Mouse (Mus musculus): Measurements from ENCODE around the gene Dcst2. TPM values are rescaled to one million over a fixed set of nuclear protein-coding genes. Genes with fewer than 3 reads are reported as not detected.
A peak's percentile ranks its signal among the peaks of the same experiment; 100 is the strongest.

Dcst2 gene
- polyA plus RNA-seq (2014; fragmentation: Nextera tagmentation; extraction: Ambion mirVana): 0.10 TPM in 1 of 2 replicates, not detected in the other

DNA sequence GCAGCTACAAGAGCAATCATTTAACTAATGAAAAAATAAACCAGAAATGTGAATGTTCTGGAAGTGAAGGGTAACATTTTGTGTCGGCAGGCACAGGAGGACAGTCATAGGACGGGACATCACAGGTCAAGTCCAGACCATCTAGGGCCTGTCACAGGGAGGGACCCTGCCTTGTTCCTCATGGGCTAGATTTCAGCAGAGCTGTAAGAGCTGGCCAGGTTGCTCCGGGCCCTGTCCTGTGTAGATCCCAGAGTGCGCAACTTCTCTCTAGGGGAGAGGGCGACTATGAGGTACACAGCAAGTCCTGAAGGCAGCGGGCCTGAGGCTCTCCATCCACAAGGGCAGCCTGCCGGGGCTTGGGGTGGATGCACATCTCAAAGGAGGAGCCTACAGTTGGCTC is at the start of gene Dcst2:
TSS of gene Dcst2 (plus strand) at position 301 of the 400 bp plus-strand sequence.
- DNase-seq (ENCODE audit: low spot score) (no peak), ATAC-seq (replicated peaks; ENCODE audit: low FRiP score) (no peak)
- no peak within 1 kb of the TSS for H3K9ac ChIP-seq (ENCODE audit: low read depth, low read length)
- H3K27ac ChIP-seq (ENCODE audit: low read depth, low read length): no peak within 1 kb of the TSS
- H3K4me2 ChIP-seq: no peak within 1 kb of the TSS
- H3K9me3 ChIP-seq (ENCODE audit: control insufficient read depth, low read length): no peaks in the 10 kb centered on the region
- H3K4me3 ChIP-seq (ENCODE audit: low read depth, low read length): no peak within 1 kb of the TSS
- no peaks in the 10 kb centered on the region for H3K36me3 ChIP-seq (ENCODE audit: control insufficient read depth, insufficient read depth, low read length)
- 79% methylated on average over 7 of the region's 7 CpGs for WGBS
- peaks cover 5% of the 10 kb centered on the region for H3K27me3 ChIP-seq (replicated peaks; ENCODE audit: control insufficient read depth, insufficient read depth, low read length)
- H3K4me1 ChIP-seq (replicated peaks; ENCODE audit: control insufficient read depth, insufficient read depth, low read length): no peaks in the 10 kb centered on the region

DNA sequence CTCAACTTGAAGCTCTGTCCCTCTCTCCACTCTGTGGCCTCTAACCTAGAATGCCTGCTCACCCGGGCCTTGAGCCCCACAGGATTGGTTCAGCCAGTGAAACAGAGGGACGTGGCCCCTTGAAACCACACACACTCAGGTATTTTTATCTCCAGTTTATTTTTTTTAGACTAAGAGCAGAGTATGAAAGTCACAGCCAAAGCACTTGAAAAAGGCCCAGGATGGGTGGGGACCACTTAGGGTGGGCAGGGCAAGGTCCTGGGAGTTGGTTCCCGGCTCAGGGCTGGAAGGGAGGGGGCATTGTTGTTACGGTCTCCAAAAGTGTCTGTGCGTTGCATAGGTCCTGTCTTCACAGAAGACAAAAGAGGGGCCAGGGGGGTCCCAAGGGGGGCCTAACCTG is 47.4 kb upstream of the Dcst2 start:
- no peaks in the 10 kb centered on the region for H3K36me3 ChIP-seq (ENCODE audit: control insufficient read depth, insufficient read depth, low read length)
- no peak overlapping the region for H3K4me2 ChIP-seq
- WGBS: 74% methylated on average over 5 of the region's 5 CpGs
- no peak overlapping the region for H3K4me3 ChIP-seq (ENCODE audit: low read depth, low read length)
- H3K9ac ChIP-seq (ENCODE audit: low read depth, low read length): no peak overlapping the region
- peaks cover 36% of the 10 kb centered on the region for H3K27me3 ChIP-seq (replicated peaks; ENCODE audit: control insufficient read depth, insufficient read depth, low read length)
- H3K27ac ChIP-seq (ENCODE audit: low read depth, low read length): no peak overlapping the region; the same call in 1 of the 2 replicates
- DNase-seq (ENCODE audit: low spot score): no peak
- peaks cover 12% of the 10 kb centered on the region for H3K4me1 ChIP-seq (replicated peaks; ENCODE audit: control insufficient read depth, insufficient read depth, low read length)
- ATAC-seq (replicated peaks; ENCODE audit: low FRiP score): no peak
- H3K9me3 ChIP-seq (ENCODE audit: control insufficient read depth, low read length): no peaks in the 10 kb centered on the region

DNA sequence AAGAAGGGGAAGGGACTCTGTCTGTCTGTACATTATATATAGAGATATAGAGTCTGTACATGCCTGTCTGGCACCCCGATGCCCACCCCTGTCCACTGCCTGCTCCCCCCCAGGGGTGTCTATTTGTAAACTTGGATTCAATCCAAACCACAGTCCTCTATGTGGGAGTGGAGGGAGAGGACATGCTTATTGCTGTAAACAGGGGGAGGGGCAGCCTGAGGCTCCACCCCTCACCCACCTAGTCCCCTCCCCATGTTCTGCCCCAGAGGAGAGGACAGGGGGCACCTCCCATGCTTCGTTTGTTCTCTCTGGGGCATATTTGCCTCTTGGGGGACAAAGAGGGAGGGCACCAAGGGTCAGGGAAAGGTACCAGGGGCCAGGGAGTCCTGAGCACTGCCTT is 47.0 kb upstream of the Dcst2 start:
- Histone ChIP-seq H3K36me3 (ENCODE audit: control insufficient read depth, insufficient read depth, low read length) (no peaks in the 10 kb centered on the region), H3K27me3 (replicated peaks; ENCODE audit: control insufficient read depth, insufficient read depth, low read length) (peaks cover 40% of the 10 kb centered on the region), H3K27ac (ENCODE audit: low read depth, low read length) (no peak overlapping the region), H3K4me1 (replicated peaks; ENCODE audit: control insufficient read depth, insufficient read depth, low read length) (peaks cover 15% of the 10 kb centered on the region), H3K9me3 (ENCODE audit: control insufficient read depth, low read length) (no peaks in the 10 kb centered on the region), H3K4me2 (peak overlapping the region; percentile 61), H3K4me3 (ENCODE audit: low read depth, low read length) (no peak overlapping the region), H3K9ac (ENCODE audit: low read depth, low read length) (no peak overlapping the region)
- ATAC-seq (replicated peaks; ENCODE audit: low FRiP score) (no peak), DNase-seq (ENCODE audit: low spot score) (no peak)
- 46% methylated on average over 2 of the region's 2 CpGs for WGBS

DNA sequence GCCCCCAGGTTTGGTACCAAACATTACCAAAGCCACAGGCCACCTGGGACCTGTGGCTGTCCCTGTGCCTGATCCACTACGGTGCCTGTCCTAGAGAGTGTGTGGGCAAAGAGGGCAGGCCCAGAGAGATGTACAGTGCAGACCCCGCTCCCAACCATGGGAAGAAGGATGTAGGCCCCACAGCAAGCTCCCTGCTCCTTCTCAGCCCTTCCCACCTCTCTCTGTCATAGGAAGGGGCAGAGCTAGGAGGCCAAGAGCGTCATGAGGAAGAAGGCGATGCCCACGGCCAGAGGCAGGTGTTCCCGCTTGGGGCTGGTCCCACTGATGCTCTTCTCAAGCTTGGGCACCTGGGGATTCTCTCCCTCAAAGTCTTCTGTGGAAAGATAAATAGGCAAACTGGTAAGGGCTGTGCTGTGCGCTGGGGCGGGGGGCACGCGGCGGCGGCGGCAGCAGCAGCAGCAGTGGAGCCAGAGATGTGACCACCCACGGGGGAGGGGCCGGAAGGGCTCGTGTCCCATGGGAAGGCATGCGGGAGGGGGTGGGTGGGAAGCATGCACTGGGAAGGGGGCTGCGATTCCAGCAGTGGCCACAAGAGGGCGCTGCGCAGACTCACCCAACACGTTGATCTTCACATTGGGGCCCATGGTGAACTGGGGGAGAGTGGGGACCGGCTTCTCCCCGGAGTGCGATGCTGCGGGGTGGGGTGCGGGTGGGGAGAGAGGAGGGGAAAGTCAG is 46.4 kb upstream of the Dcst2 start:
- Histone ChIP-seq H3K36me3 (ENCODE audit: control insufficient read depth, insufficient read depth, low read length) (no peaks in the 10 kb centered on the region), H3K9me3 (ENCODE audit: control insufficient read depth, low read length) (no peaks in the 10 kb centered on the region), H3K27me3 (replicated peaks; ENCODE audit: control insufficient read depth, insufficient read depth, low read length) (peaks cover 46% of the 10 kb centered on the region), H3K27ac (ENCODE audit: low read depth, low read length) (no peak overlapping the region), H3K4me2 (peak overlapping the region; percentile 61), H3K9ac (ENCODE audit: low read depth, low read length) (peak overlapping the region; percentile 2; the same call in 1 of the 2 replicates), H3K4me1 (replicated peaks; ENCODE audit: control insufficient read depth, insufficient read depth, low read length) (peaks cover 20% of the 10 kb centered on the region), H3K4me3 (ENCODE audit: low read depth, low read length) (peak overlapping the region; percentile 38)
- ATAC-seq (replicated peaks; ENCODE audit: low FRiP score) (no peak; the same call in 1 of the 2 replicates), DNase-seq (ENCODE audit: low spot score) (peak; percentile 85)
- WGBS: 9% methylated on average over 24 of the region's 26 CpGs

DNA sequence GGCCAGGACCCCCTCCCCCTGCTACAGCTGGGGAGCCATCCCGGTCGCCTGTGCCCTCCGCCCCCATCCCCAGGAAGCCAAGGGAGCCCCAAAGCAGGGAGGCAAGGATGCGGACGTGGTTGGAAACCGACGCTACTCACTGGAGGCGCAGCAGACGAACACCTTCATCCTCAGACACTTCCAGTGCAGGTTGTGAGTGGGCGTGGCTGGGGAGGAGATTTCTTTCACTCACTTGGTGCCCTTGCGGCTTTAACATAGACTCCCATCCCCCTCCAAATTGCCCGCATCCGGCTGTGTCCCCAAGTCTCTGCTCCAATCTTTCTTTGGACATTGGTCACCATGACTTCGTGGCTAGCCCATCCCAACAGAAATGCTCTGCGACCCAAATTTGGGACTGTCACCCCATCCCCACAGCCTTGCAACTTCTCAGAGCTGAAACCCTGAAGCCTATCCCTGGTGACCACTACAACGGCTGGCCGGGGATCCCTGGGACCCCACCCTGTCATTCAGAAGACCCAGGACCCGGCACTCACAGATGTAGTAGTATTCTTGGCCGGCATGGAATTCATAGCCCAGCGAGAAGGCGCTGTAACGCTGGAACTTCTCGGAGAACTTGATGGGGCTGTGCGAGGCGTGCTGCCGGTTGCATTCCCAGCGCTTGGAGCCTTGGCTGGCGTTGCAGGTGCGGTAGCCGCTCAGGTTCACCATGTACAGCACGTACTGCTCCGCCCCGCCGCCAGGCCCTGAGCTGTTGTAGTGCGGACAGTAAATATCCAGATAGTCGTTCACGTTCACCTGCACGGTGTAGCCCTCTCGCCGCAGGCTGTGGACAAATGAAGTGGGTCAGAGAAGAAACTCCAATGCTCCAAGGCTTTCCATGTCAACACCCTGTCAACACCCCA is 45.6 kb upstream of the Dcst2 start:
- Histone ChIP-seq H3K4me1 (replicated peaks; ENCODE audit: control insufficient read depth, insufficient read depth, low read length) (peaks cover 27% of the 10 kb centered on the region), H3K4me2 (peak overlapping the region; percentile 61), H3K27ac (ENCODE audit: low read depth, low read length) (no peak overlapping the region), H3K9ac (ENCODE audit: low read depth, low read length) (no peak overlapping the region; the same call in 1 of the 2 replicates), H3K9me3 (ENCODE audit: control insufficient read depth, low read length) (no peaks in the 10 kb centered on the region), H3K4me3 (ENCODE audit: low read depth, low read length) (peak overlapping the region; percentile 38), H3K36me3 (ENCODE audit: control insufficient read depth, insufficient read depth, low read length) (no peaks in the 10 kb centered on the region), H3K27me3 (replicated peaks; ENCODE audit: control insufficient read depth, insufficient read depth, low read length) (peaks cover 54% of the 10 kb centered on the region)
- 21% methylated on average over 40 of the region's 40 CpGs for WGBS
- DNase-seq (ENCODE audit: low spot score) (no peak), ATAC-seq (replicated peaks; ENCODE audit: low FRiP score) (no peak)

DNA sequence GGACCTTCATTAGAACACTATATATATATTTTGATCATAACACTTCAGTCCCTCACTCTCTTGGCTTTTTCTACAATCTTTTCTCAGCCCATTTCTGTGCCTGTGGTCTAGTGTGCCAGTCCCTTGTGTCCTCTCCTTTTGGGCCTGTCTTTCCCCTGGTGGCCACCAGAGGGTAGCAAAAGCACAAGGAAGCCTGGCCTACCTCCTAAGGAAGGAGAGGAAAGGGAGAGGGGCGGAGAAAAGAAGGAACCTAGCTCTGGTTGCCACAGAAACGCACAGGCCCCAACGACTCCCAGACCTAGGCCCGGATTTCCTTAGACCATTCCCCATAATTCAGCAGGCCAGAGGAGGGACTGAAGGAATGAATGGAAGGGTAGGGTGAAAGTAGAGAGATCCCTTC is 44.9 kb upstream of the Dcst2 start:
- ATAC-seq (replicated peaks; ENCODE audit: low FRiP score): peak; percentile 42; the same call in 1 of the 2 replicates
- no peak overlapping the region for H3K27ac ChIP-seq (ENCODE audit: low read depth, low read length)
- H3K4me2 ChIP-seq: 0 out of 2 replicates have a peak overlapping the region, but pooled peaks have one; percentile 11
- no peak overlapping the region for H3K4me3 ChIP-seq (ENCODE audit: low read depth, low read length)
- H3K27me3 ChIP-seq (replicated peaks; ENCODE audit: control insufficient read depth, insufficient read depth, low read length): peaks cover 60% of the 10 kb centered on the region
- no peaks in the 10 kb centered on the region for H3K9me3 ChIP-seq (ENCODE audit: control insufficient read depth, low read length)
- no peak overlapping the region for H3K9ac ChIP-seq (ENCODE audit: low read depth, low read length)
- H3K4me1 ChIP-seq (replicated peaks; ENCODE audit: control insufficient read depth, insufficient read depth, low read length): peaks cover 34% of the 10 kb centered on the region
- peak; percentile 66 for DNase-seq (ENCODE audit: low spot score)
- WGBS: 5% methylated on average over 4 of the region's 4 CpGs
- H3K36me3 ChIP-seq (ENCODE audit: control insufficient read depth, insufficient read depth, low read length): no peaks in the 10 kb centered on the region

DNA sequence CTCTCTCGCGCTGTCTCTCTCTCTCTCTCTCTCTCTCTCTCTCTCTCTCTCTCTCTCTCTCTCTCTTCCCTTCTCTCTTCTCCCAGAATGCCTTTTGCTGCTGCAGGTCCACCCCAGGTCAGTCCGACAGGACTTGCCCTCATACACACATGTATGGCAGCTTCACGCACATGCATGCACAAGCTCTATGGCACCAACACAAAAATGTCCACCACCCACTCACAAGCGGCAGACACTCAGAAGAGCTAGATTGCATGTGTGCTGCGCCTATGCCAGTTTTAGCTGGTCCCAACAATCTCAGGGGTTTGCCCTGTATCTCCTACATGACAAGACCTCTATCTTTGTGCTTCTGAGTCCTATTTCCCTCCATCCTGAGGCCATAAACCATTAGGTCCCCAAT is 44.5 kb upstream of the Dcst2 start:
- peaks cover 65% of the 10 kb centered on the region for H3K27me3 ChIP-seq (replicated peaks; ENCODE audit: control insufficient read depth, insufficient read depth, low read length)
- DNase-seq (ENCODE audit: low spot score) (no peak), ATAC-seq (replicated peaks; ENCODE audit: low FRiP score) (no peak)
- no peak overlapping the region for H3K27ac ChIP-seq (ENCODE audit: low read depth, low read length)
- H3K9me3 ChIP-seq (ENCODE audit: control insufficient read depth, low read length): no peaks in the 10 kb centered on the region
- 57% methylated on average over 6 of the region's 6 CpGs for WGBS
- peaks cover 38% of the 10 kb centered on the region for H3K4me1 ChIP-seq (replicated peaks; ENCODE audit: control insufficient read depth, insufficient read depth, low read length)
- H3K36me3 ChIP-seq (ENCODE audit: control insufficient read depth, insufficient read depth, low read length): no peaks in the 10 kb centered on the region
- no peak overlapping the region for H3K9ac ChIP-seq (ENCODE audit: low read depth, low read length)
- no peak overlapping the region for H3K4me2 ChIP-seq
- no peak overlapping the region for H3K4me3 ChIP-seq (ENCODE audit: low read depth, low read length)

DNA sequence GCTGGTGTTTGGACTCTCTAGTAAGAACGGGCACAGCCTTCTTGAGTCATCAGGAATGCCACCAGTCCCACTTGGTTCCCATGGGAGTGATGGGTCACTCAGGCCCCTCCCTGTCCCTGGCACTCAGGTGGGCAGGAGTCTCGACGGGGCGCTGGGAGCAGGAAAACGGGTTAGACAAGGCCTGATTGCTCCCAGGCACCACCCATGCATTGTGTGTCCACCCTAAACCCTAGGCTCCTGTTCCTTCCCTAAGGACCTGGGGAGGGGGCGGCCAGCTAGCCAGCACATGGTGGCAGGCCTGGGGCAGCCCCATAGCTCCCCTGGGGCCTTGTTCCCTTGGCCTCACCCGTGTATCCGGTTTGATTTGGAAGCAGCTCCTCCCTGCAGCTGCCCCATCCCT is 43.5 kb upstream of the Dcst2 start:
- no peak overlapping the region for H3K4me2 ChIP-seq
- peaks cover 43% of the 10 kb centered on the region for H3K4me1 ChIP-seq (replicated peaks; ENCODE audit: control insufficient read depth, insufficient read depth, low read length)
- no peak for DNase-seq (ENCODE audit: low spot score)
- WGBS: 69% methylated on average over 8 of the region's 8 CpGs
- H3K36me3 ChIP-seq (ENCODE audit: control insufficient read depth, insufficient read depth, low read length): no peaks in the 10 kb centered on the region
- no peak overlapping the region for H3K4me3 ChIP-seq (ENCODE audit: low read depth, low read length)
- H3K9ac ChIP-seq (ENCODE audit: low read depth, low read length): no peak overlapping the region
- H3K27me3 ChIP-seq (replicated peaks; ENCODE audit: control insufficient read depth, insufficient read depth, low read length): peaks cover 75% of the 10 kb centered on the region
- H3K9me3 ChIP-seq (ENCODE audit: control insufficient read depth, low read length): no peaks in the 10 kb centered on the region
- no peak overlapping the region for H3K27ac ChIP-seq (ENCODE audit: low read depth, low read length)
- ATAC-seq (replicated peaks; ENCODE audit: low FRiP score): no peak

Data from liver, embryonic 11.5 days (tissue).